Mouse (Mus musculus) stomach, embryonic 15.5 days (tissue): ENCODE results near the gene Ncoa3. TPM values are rescaled to one million over a fixed set of nuclear protein-coding genes. Genes with fewer than 3 reads are reported as not detected.

ENCODE experiments used
- ATAC-seq: fragments of 200-750 bp; cut with Nextera tagmentation; 2 replicates; pipeline ENCODE4 v1.8.0; 2017; ENCODE audit warnings: low read depth, moderate number of reproducible peaks, moderate TSS enrichment; ENCODE audit not compliant: insufficient read depth, low FRiP score
- H3K27ac ChIP-seq: fragments of 300-500 bp; sonication (generic); 2 replicates; pipeline ENCODE4 v1.5.1; 2015; ENCODE audit warnings: mild to moderate bottlenecking, inconsistent platforms
- H3K27me3 ChIP-seq: fragments of 300-500 bp; sonication (generic); replicated peaks from 2 replicates; pipeline ENCODE4 v1.6.1; 2015; ENCODE audit warnings: inconsistent platforms
- H3K36me3 ChIP-seq: fragments of 300-500 bp; sonication (generic); 2 replicates; pipeline ENCODE4 v1.6.1; 2015; ENCODE audit warnings: inconsistent platforms
- H3K4me1 ChIP-seq: fragments of 300-500 bp; sonication (generic); 2 replicates; pipeline ENCODE4 v1.6.1; 2015; ENCODE audit warnings: inconsistent platforms
- H3K4me2 ChIP-seq: fragments of 300-500 bp; sonication (generic); 2 replicates; pipeline ENCODE4 v1.6.1; 2015; ENCODE audit warnings: mild to moderate bottlenecking, inconsistent platforms
- H3K4me3 ChIP-seq: fragments of 300-500 bp; sonication (generic); replicated peaks from 2 replicates; pipeline ENCODE4 v1.5.1; 2015; ENCODE audit warnings: inconsistent platforms
- H3K9ac ChIP-seq: fragments of 300-500 bp; sonication (generic); 2 replicates; pipeline ENCODE4 v1.6.1; 2015; ENCODE audit warnings: inconsistent platforms
- H3K9me3 ChIP-seq: fragments of 300-500 bp; sonication (generic); 2 replicates; pipeline ENCODE4 v1.6.1; 2016; ENCODE audit warnings: inconsistent platforms
- WGBS: fragments of 180-500 bp; shearing (Covaris S2); methylation state at CpG from one replicate; pipeline ENCODE4 v1.1.7; 2015; 5-methylcytosine and 5-hydroxymethylcytosine counted together
- polyA plus RNA-seq: library from polyadenylated mRNA; unstranded; fragments of >200 nt; fragmentation: Nextera tagmentation; extraction: Ambion mirVana; gene quantifications from 2 replicates; pipeline ENCODE4 v1.2.1, GENCODE M21; 2015

Gene Ncoa3
- polyA plus RNA-seq, 1 experiment from 2014 or later: 12.9 TPM

DNA sequence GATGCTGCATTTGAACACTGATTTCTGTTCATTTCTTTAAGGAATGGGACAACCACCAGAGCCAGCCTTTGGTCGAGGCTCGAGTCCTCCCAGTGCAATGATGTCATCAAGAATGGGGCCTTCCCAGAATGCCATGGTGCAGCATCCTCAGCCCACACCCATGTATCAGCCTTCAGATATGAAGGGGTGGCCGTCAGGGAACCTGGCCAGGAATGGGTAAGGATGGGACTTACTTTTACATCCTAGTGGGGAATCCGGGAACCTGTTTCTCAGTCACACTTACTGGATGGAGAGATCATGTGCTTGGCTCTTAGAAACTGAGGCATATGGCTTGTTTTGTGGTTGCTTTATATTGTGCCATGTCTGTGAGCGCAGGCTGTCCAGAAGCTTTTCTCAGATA lies 76.7 kb downstream of the Ncoa3 start:
- Histone ChIP-seq H3K9me3 (no peaks in the 10 kb centered on the region), H3K27me3 (no peaks in the 10 kb centered on the region), H3K36me3 (peaks cover 45% of the 10 kb centered on the region), H3K4me3 (no peak overlapping the region), H3K4me2 (no peak overlapping the region), H3K4me1 (peaks cover 3% of the 10 kb centered on the region; the same call in 1 of the 2 replicates), H3K27ac (no peak overlapping the region), H3K9ac (no peak overlapping the region)
- 81% methylated on average over 5 of the region's 5 CpGs for WGBS
- no peak for ATAC-seq

DNA sequence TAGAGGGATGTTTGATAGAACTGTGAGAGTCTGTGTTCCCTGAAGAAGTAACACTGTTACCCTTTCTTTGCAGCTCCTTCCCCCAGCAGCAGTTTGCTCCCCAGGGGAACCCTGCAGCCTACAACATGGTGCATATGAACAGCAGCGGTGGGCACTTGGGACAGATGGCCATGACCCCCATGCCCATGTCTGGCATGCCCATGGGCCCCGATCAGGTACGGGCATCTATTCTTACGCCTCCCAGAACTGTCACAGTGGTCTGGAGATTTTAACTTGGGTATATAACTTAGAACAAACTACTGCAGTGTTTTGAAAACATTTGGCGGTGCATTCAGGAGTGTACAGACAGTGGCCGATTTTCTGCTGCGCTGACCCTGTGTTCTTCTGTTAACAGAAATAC lies 77.3 kb downstream of the Ncoa3 start:
- Histone ChIP-seq H3K27ac (no peak overlapping the region), H3K27me3 (no peaks in the 10 kb centered on the region), H3K36me3 (peaks cover 43% of the 10 kb centered on the region), H3K4me1 (peaks cover 3% of the 10 kb centered on the region; the same call in 1 of the 2 replicates), H3K9me3 (no peaks in the 10 kb centered on the region), H3K4me3 (no peak overlapping the region), H3K9ac (no peak overlapping the region), H3K4me2 (no peak overlapping the region)
- no peak for ATAC-seq
- WGBS: 91% methylated on average over 7 of the region's 7 CpGs

DNA sequence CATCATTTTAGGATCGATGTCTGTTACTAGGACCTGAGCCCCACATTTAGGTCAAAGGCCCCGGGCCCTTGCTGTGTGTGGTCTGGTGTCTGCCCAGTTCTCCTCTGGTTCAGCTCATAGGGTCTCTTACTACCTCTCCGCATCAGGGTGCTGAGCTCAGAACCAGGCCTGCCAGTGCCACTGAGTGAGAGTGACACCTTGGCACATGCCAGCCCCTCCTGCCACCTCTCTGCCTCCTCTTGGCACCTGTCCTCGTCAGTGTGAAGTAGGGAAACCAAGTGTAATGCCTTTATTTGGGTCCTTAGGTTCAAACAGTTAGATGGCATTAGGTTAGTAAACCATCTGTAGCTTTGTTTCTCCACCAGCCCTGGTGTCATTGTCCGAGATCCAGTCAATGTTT lies 79.0 kb downstream of the Ncoa3 start:
- Histone ChIP-seq H3K27ac (no peak overlapping the region), H3K27me3 (no peaks in the 10 kb centered on the region), H3K36me3 (peaks cover 35% of the 10 kb centered on the region), H3K9me3 (no peaks in the 10 kb centered on the region), H3K4me2 (no peak overlapping the region), H3K4me1 (peaks cover 3% of the 10 kb centered on the region; the same call in 1 of the 2 replicates), H3K4me3 (no peak overlapping the region), H3K9ac (no peak overlapping the region)
- 86% methylated on average over 5 of the region's 5 CpGs for WGBS
- no peak for ATAC-seq

DNA sequence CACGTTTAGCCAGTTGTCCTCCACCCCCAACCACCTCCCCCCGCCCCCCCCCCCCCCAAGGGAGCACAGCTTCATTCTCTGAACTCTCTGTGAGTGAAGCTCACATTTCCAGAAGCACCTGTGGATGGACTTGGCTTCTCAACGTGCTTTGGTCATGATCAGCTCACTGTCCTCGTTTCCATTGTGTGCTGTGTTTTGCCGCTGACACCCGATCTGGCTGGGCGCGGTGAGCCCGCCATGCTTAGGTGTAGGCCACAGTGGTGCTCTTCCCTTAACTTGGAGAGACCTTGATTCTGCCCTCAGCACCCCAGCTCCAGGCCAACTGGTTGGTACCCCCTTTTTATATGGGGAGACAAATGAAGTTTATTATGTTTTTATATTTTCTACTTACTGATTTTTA lies 79.5 kb downstream of the Ncoa3 start:
- WGBS: 73% methylated on average over 9 of the region's 9 CpGs
- Histone ChIP-seq H3K27ac (no peak overlapping the region), H3K4me3 (no peak overlapping the region), H3K9ac (no peak overlapping the region), H3K4me2 (no peak overlapping the region), H3K9me3 (no peaks in the 10 kb centered on the region), H3K4me1 (peaks cover 3% of the 10 kb centered on the region; the same call in 1 of the 2 replicates), H3K27me3 (no peaks in the 10 kb centered on the region), H3K36me3 (peaks cover 32% of the 10 kb centered on the region)
- ATAC-seq: no peak

DNA sequence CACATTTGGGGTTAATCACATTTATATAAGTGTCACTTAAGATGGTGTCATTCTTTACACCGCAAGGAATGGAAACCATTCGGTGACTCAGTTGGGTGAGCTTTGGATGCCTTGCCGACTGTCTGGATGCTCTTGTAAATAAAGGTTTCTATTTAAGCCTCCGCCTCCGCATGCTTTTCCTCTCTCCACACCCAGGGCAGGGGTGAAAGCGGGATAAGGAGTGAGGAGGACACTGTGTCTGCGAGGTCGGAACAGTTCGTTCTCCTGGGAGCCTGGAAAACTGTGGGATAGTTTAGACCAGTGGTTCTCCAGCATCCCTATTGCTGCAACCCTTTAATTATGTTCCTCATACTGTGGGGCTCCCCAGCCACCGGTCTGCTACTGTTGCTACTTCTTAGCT lies 80.6 kb downstream of the Ncoa3 start:
- Histone ChIP-seq H3K4me1 (peaks cover 3% of the 10 kb centered on the region; the same call in 1 of the 2 replicates), H3K36me3 (peaks cover 28% of the 10 kb centered on the region), H3K27ac (peak overlapping the region; percentile 31; the same call in 1 of the 2 replicates), H3K4me2 (no peak overlapping the region), H3K27me3 (no peaks in the 10 kb centered on the region), H3K9me3 (no peaks in the 10 kb centered on the region), H3K4me3 (no peak overlapping the region), H3K9ac (no peak overlapping the region)
- 68% methylated on average over 10 of the region's 10 CpGs for WGBS
- no peak for ATAC-seq

DNA sequence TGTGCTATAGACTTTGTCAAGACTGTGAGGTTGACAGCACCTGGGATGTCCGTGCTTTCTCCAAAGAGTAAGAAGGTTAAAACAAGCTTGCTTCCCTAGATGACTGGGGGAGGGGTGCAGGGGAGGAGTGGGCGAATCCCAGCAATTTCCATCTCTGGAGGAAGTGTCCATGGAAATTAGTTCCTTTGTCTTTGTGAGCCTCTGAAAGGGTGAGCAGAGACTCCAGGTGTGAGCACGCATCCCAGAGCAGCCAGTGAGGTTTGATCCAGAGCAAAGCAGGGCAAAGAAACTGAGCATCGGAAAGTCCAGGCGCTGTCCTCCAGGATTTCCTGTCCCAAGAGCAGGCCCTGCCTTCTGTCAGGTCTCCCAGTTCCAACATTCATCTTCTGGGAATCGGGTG lies 81.9 kb downstream of the Ncoa3 start:
- no peaks in the 10 kb centered on the region for H3K27me3 ChIP-seq
- H3K4me3 ChIP-seq: no peak overlapping the region
- ATAC-seq: no peak
- 57% methylated on average over 6 of the region's 6 CpGs for WGBS
- H3K9me3 ChIP-seq: no peaks in the 10 kb centered on the region
- H3K27ac ChIP-seq: peak overlapping the region; percentile 8; the same call in 1 of the 2 replicates
- H3K4me1 ChIP-seq: peaks cover 3% of the 10 kb centered on the region; the same call in 1 of the 2 replicates
- peaks cover 35% of the 10 kb centered on the region for H3K36me3 ChIP-seq
- H3K4me2 ChIP-seq: no peak overlapping the region
- no peak overlapping the region for H3K9ac ChIP-seq

DNA sequence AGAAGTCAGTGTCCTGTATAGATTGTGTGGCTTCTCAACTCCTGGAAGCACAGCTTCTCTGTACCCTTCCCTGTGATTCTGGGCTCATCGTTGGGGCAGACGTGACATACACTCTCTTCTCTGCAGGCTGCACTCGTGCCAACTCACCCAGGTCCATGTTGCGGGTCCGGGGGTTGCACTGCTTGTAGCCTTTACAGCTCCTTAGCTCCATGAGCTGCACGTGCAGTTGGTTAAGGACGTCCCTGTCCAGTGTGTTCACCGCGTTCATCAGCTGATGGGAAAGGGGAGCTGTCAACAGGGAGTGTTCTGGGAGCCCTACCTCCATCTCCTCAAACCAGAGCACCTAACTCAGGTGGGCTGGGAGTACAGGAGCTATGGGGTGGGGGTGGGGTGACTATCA lies 84.9 kb downstream of the Ncoa3 start:
- no peak for ATAC-seq
- no peak overlapping the region for H3K4me3 ChIP-seq
- H3K9ac ChIP-seq: no peak overlapping the region
- no peaks in the 10 kb centered on the region for H3K27me3 ChIP-seq
- H3K4me1 ChIP-seq: peaks cover 30% of the 10 kb centered on the region
- WGBS: 90% methylated on average over 9 of the region's 9 CpGs
- no peak overlapping the region for H3K4me2 ChIP-seq
- peaks cover 25% of the 10 kb centered on the region for H3K36me3 ChIP-seq
- H3K27ac ChIP-seq: no peak overlapping the region
- H3K9me3 ChIP-seq: no peaks in the 10 kb centered on the region

DNA sequence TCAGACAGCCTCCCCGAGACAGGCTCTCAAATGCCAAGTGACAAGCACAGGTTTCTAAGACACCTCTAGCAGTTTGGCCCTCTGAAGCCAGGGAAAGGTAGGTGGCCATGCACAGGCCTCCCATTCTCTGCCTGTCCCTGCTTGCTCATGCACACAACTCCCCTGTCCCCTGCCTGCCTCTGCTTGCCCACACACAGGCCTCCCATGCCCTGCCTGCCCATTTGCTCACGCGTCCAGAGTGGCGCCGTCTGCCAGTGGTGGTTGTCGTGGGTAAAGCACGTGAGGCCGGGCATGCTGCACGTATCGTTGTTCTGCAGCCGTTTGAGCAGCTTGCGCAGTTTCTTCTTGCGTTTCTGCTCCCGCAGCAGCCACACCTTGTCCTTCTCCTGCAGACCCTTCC lies 86.8 kb downstream of the Ncoa3 start:
- no peak overlapping the region for H3K4me3 ChIP-seq
- 0 out of 2 replicates have a peak overlapping the region, but pooled peaks have one; percentile 75 for H3K27ac ChIP-seq
- WGBS: 83% methylated on average over 14 of the region's 14 CpGs

DNA sequence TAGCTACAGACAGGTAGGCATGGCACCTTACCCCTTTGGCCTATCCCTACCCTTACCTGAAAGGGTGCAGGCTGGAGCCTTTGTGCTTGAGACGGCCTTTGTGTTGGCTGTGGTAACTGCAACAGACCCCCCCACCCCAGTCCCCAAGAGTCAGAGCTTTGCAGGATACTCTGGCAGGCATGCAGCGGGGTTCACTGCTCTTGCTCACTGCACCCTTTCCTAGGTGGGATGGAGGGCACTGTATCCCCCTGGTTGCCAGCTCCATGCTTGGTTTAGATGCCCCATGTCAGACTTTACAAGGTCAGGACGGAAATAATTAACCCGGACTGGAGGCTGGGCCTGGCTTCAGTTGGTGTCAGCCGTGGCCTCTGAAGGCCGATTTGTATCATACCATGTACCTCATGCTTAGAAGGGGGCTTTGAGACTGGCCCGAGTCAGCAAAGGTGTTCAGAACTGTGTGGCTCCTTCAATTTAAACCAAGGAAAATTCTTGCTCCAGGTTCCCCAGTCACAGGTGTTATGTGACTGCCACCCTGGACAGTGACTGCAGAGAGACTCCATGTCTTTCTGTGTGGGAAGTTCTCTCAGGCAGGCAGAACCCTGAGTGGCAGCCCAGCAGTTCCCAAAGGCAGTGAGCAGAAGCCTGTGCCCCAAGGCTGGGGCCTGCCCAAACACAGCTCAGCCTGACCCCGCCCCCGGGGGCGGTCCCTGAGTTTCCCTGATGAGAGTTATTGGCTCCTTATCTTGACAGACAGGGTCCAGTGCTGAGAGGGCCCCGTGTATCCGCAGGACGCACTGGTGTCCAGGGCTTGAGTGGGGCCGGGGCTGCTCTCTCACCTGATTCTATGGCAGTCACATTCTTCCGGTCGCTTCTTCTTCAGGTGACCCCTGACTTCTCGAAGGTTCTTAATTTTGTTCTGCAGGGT lies 87.8 kb downstream of the Ncoa3 start:
- Histone ChIP-seq H3K4me1 (peaks cover 32% of the 10 kb centered on the region), H3K36me3 (peaks cover 12% of the 10 kb centered on the region), H3K4me3 (no peak overlapping the region), H3K9ac (no peak overlapping the region), H3K4me2 (peak overlapping the region; percentile 40), H3K27me3 (no peaks in the 10 kb centered on the region), H3K27ac (peak overlapping the region; percentile 75), H3K9me3 (no peaks in the 10 kb centered on the region)
- WGBS: 46% methylated on average over 17 of the region's 17 CpGs
- peak; percentile 70 for ATAC-seq

More for the DNA sequence above, 86.8 kb downstream of the Ncoa3 start:
- peaks cover 32% of the 10 kb centered on the region for H3K4me1 ChIP-seq
- no peaks in the 10 kb centered on the region for H3K27me3 ChIP-seq
- no peak overlapping the region for H3K4me2 ChIP-seq
- ATAC-seq: no peak
- H3K9me3 ChIP-seq: no peaks in the 10 kb centered on the region
- no peak overlapping the region for H3K9ac ChIP-seq
- peaks cover 12% of the 10 kb centered on the region for H3K36me3 ChIP-seq

DNA sequence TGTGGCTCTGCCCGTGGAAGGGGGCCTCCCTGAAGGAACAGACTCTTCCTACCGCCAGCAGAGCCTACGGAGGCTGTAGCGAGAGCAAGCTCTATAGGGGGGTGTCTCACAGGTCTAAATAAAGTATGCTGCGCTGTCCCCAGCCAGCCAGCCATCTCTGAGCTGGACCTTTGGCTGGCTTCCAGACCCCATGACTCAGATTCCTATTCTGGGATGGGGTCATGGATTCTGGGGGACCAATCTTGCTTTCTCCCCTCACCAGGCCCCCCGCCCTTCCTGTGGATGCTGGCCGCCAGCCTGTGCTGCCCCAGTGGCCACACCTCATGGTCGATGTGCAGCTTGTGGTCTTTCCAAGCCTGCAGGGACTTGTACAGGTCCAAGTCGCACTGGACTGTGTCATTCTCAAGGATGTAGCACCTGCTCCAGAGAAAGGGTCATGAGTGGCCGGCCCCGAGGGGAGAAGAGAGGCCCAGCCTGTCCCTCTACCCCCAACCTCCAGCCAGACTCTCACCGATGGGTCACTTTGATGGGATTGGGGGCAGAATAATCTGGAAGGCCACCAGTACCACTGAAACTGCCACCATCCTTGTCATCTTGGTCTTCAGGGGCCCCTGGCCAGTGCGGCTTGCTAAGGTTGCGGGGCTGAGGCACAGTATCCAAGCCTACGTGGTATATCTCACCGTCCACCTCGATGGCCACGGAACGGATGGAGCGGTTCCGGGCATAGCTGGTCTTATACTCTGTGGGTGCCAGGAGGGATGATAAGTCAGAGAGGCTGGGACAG lies 88.7 kb downstream of the Ncoa3 start:
- H3K4me2 ChIP-seq: peak overlapping the region; percentile 40
- WGBS: 79% methylated on average over 21 of the region's 21 CpGs
- no peak overlapping the region for H3K4me3 ChIP-seq
- peaks cover 12% of the 10 kb centered on the region for H3K36me3 ChIP-seq
- H3K9ac ChIP-seq: 0 out of 2 replicates have a peak overlapping the region, but pooled peaks have one; percentile 25
- H3K4me1 ChIP-seq: peaks cover 32% of the 10 kb centered on the region
- peak; percentile 39; the same call in 1 of the 2 replicates for ATAC-seq
- no peaks in the 10 kb centered on the region for H3K9me3 ChIP-seq
- H3K27me3 ChIP-seq: no peaks in the 10 kb centered on the region
- H3K27ac ChIP-seq: peak overlapping the region; percentile 75

DNA sequence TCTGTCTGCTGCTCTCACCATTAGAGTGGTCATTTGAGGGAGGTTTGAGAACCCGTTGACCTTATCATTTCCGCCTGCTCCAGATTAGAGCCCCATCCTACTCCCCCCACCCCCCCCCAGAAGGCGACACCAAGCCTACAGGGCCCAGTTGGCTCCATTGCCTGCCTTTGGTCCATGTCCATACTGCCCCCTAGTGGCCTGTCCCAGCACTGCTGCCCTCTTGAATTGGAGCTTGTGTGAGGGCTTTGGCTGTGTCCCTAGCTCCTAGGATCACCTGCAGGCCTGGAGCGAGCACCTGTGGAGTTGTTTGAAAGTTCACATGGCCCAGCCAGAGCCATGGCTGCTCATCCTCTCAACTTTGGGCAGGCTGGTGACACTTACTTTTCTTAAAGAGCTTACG lies 89.8 kb downstream of the Ncoa3 start:
- H3K27me3 ChIP-seq: no peaks in the 10 kb centered on the region
- peaks cover 32% of the 10 kb centered on the region for H3K4me1 ChIP-seq
- no peaks in the 10 kb centered on the region for H3K9me3 ChIP-seq
- H3K9ac ChIP-seq: no peak overlapping the region
- peaks cover 10% of the 10 kb centered on the region for H3K36me3 ChIP-seq
- no peak overlapping the region for H3K27ac ChIP-seq
- H3K4me2 ChIP-seq: no peak overlapping the region
- H3K4me3 ChIP-seq: no peak overlapping the region
- no peak for ATAC-seq
- 52% methylated on average over 5 of the region's 5 CpGs for WGBS

DNA sequence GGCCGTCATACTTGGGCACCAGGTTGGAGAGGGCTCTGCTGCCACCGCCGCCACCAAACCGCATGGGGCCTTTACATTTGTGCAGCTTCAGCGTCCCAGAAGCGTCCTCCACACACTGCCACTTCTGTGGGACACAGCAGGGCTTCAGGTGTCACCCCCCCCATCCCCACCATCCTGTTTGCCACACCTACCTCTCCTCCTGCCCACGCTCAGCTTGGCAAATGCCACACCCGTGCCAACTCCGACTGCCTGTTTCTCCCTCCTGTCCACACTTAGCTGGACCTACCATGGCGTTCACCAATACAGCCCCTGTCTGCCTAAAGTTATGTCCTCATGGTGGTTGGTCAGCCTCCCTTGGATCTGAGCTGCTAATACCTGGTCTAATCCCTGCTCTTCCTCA lies 90.2 kb downstream of the Ncoa3 start:
- Histone ChIP-seq H3K27me3 (no peaks in the 10 kb centered on the region), H3K4me1 (peaks cover 32% of the 10 kb centered on the region), H3K27ac (peak overlapping the region; percentile 44; the same call in 1 of the 2 replicates), H3K9me3 (no peaks in the 10 kb centered on the region), H3K36me3 (peaks cover 8% of the 10 kb centered on the region; the same call in 1 of the 2 replicates), H3K4me2 (no peak overlapping the region), H3K4me3 (no peak overlapping the region), H3K9ac (no peak overlapping the region)
- WGBS: 83% methylated on average over 10 of the region's 10 CpGs
- no peak for ATAC-seq
